1 mouse cellular context compared by ENCODE assay signal in the genomic region with DNA sequence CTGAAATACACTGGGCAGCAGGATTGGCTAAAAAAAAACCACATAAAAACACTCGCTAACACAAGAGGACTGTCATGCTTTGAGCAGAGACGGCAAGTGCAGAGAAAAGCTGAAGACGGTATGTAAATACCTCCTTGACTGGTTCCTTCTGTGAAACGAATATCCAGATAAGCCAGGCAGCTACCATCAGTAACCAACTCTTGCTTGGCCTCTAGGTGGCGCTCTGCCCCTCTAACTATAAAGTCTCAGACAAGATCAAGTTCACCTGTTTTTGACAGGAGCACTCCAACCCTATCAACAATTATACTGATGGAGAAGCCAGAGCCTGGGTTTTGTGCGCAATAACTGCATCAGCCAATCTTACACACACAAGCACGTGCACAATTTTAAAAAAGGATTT.
TF ChIP-seq lines count a peak whose summit lies in the region.

No protein-coding gene starts in this region.

TF ChIP-seq in MEL, 35 proteins besides CTCF, POLR2A, EP300 and RAD21 (continued from another document):
- 0 out of 2 replicates have a peak, but pooled peaks have one; percentile 23 for TF ChIP-seq MYC (IDR thresholded peaks at IDR 0.05; ENCODE audit: low read depth, low read length)
- TF ChIP-seq USF1 (IDR thresholded peaks at IDR 0.05; ENCODE audit: low read depth, low read length): no peak
- TF ChIP-seq MAX (IDR thresholded peaks at IDR 0.05; ENCODE audit: low read length): peak; percentile 41; the same call in 1 of the 2 replicates
- 0 out of 2 replicates have a peak, but pooled peaks have one; percentile 58 for TF ChIP-seq GATA1 (IDR thresholded peaks at IDR 0.05; ENCODE audit: low read depth, low read length)
- peak; percentile 88 for TF ChIP-seq SIN3A (IDR thresholded peaks at IDR 0.05; ENCODE audit: low read length)
- 0 out of 2 replicates have a peak, but pooled peaks have one; percentile 42 for TF ChIP-seq ZMIZ1 (IDR thresholded peaks at IDR 0.05; ENCODE audit: low read depth, low read length)
- TF ChIP-seq MAZ (IDR thresholded peaks at IDR 0.05; ENCODE audit: low read depth, low read length): peak; percentile 39; the same call in 1 of the 2 replicates
- no peak for TF ChIP-seq POLR2AphosphoS5 (IDR thresholded peaks at IDR 0.05; ENCODE audit: borderline replicate concordance, low read depth, low read length)
- TF ChIP-seq POLR2AphosphoS2 (IDR thresholded peaks at IDR 0.05; ENCODE audit: low read length): peak; percentile 63; the same call in 1 of the 2 replicates
- no peak for TF ChIP-seq CHD1 (IDR thresholded peaks at IDR 0.05; ENCODE audit: low read depth, low read length)
- TF ChIP-seq E2F4 (IDR thresholded peaks at IDR 0.05; ENCODE audit: borderline replicate concordance, low read depth, low read length): no peak
- no peak for TF ChIP-seq ETS1 (IDR thresholded peaks at IDR 0.05; ENCODE audit: low read depth, low read length)
- TF ChIP-seq NRF1 (IDR thresholded peaks at IDR 0.05; ENCODE audit: insufficient read depth, low read depth, low read length, poor library complexity, severe bottlenecking): no peak
- 0 out of 2 replicates have a peak, but pooled peaks have one; percentile 12 for TF ChIP-seq TBP (IDR thresholded peaks at IDR 0.05; ENCODE audit: low read depth, low read length)
- no peak for TF ChIP-seq KAT2A (conservative IDR thresholded peaks at IDR 0.05; ENCODE audit: low read depth, low read length)
- TF ChIP-seq MXI1 (IDR thresholded peaks at IDR 0.05; ENCODE audit: low read depth, low read length): no peak; the same call in 1 of the 2 replicates
- peak; percentile 81 for TF ChIP-seq SMC3 (IDR thresholded peaks at IDR 0.05; ENCODE audit: low read depth, low read length)
- no peak for TF ChIP-seq MYB (IDR thresholded peaks at IDR 0.05; ENCODE audit: low read depth, low read length)
- TF ChIP-seq MEF2A (IDR thresholded peaks at IDR 0.05; ENCODE audit: extremely low read depth, insufficient replicate concordance, low read depth, low read length, poor library complexity, severe bottlenecking): no peak
- TF ChIP-seq NELFE (IDR thresholded peaks at IDR 0.05; ENCODE audit: low read depth, low read length): no peak
- no peak for TF ChIP-seq CHD2 (IDR thresholded peaks at IDR 0.05; ENCODE audit: low read length)
- no peak for TF ChIP-seq USF2 (IDR thresholded peaks at IDR 0.05; ENCODE audit: borderline replicate concordance in 1 of 2, insufficient read depth in 1 of 2, low read depth in 1 of 2, low read length in 2 of 2)
- no peak for TF ChIP-seq BHLHE40 (IDR thresholded peaks at IDR 0.05; ENCODE audit: borderline replicate concordance, low read depth, low read length)
- TF ChIP-seq RCOR1 (IDR thresholded peaks at IDR 0.05; ENCODE audit: low read depth, low read length): no peak
- TF ChIP-seq HCFC1 (IDR thresholded peaks at IDR 0.05; ENCODE audit: low read depth, low read length): 0 out of 2 replicates have a peak, but pooled peaks have one; percentile 45
- TF ChIP-seq ELF1 (IDR thresholded peaks at IDR 0.05; ENCODE audit: low read depth, low read length): no peak
- no peak for TF ChIP-seq ZKSCAN1 (IDR thresholded peaks at IDR 0.05; ENCODE audit: low read depth, low read length)
- TF ChIP-seq ZC3H11A (IDR thresholded peaks at IDR 0.05; ENCODE audit: low read depth, low read length): peak; percentile 78
- TF ChIP-seq ZNF384 (IDR thresholded peaks at IDR 0.05; ENCODE audit: low read depth, low read length): 0 out of 2 replicates have a peak, but pooled peaks have one; percentile 5
- TF ChIP-seq MAFK (IDR thresholded peaks at IDR 0.05; ENCODE audit: borderline replicate concordance, low read depth, low read length): no peak
- no peak for TF ChIP-seq GABPA (IDR thresholded peaks at IDR 0.05; ENCODE audit: low read depth, low read length)
- TF ChIP-seq TAL1 (IDR thresholded peaks at IDR 0.05; ENCODE audit: low read length): no peak
TF ChIP-seq in MEL: peak in this region for 13.
